Mouse (Mus musculus) olfactory bulb, adult 2 months (tissue): ENCODE data around the gene Apobec3. TPM values are rescaled to one million over a fixed set of nuclear protein-coding genes. Genes with fewer than 3 reads are reported as not detected.
"Not testable (repeated sequence)": the region's sequence is repeated elsewhere in the genome, so short reads cannot be mapped to it uniquely, and the experiment has no call there.

ENCODE experiments used
- H3K27ac ChIP-seq: fragments of 200-500 bp; 2 replicates; pipeline ENCODE4 v1.5.1; 2012; ENCODE audit warnings: low read depth, low read length; ENCODE audit not compliant: insufficient read depth
- H3K4me1 ChIP-seq: fragments of 200-500 bp; 2 replicates; pipeline ENCODE4 v1.6.1; 2012; ENCODE audit warnings: low read length; ENCODE audit not compliant: control insufficient read depth, insufficient read depth
- H3K4me3 ChIP-seq: fragments of 200-500 bp; 2 replicates; pipeline ENCODE4 v1.5.1; 2012; ENCODE audit warnings: mild to moderate bottlenecking, low read depth, low read length, moderate library complexity; ENCODE audit not compliant: insufficient read depth
- CTCF ChIP-seq: fragments of 200-500 bp; IDR thresholded peaks from 2 replicates; pipeline ENCODE4 v1.5.1; 2012; ENCODE audit warnings: low read depth, mild to moderate bottlenecking, low read length, moderate library complexity; ENCODE audit not compliant: insufficient read depth
- POLR2A ChIP-seq: fragments of 200-500 bp; IDR thresholded peaks from 2 replicates; pipeline ENCODE4 v1.6.1; 2012; ENCODE audit warnings: mild to moderate bottlenecking, low read depth, low read length, moderate library complexity; ENCODE audit not compliant: insufficient read depth
- WGBS: fragments of 180-500 bp; shearing (Covaris S2); methylation state at CpG from one replicate; pipeline ENCODE4 v1.1.7; 2018; 5-methylcytosine and 5-hydroxymethylcytosine counted together
- polyA plus RNA-seq: library from polyadenylated mRNA; stranded (reverse); fragments of >200 nt; gene quantifications from 2 replicates; pipeline ENCODE4 v1.2.4, GENCODE M21; 2012; ENCODE audit warnings: low replicate concordance; ENCODE audit not compliant: missing spikeins, insufficient read depth, insufficient read length

Gene Apobec3
- polyA plus RNA-seq, 1 experiment = not detected

GRCm38 (mm10) chr15:79892995-79893823, 1.8 kb downstream of the Apobec3 start:
- TF ChIP-seq CTCF (no peak), POLR2A (no peak)
- no peak overlapping the region for H3K27ac ChIP-seq
- WGBS = 82% methylated on average over 15 of the region's 15 CpGs
- peaks cover 9% of the 10 kb centered on the region; the same call in 1 of the 2 replicates for H3K4me1 ChIP-seq
- H3K4me3 ChIP-seq = no peak overlapping the region

GRCm38 (mm10) chr15:79893824-79894123, 2.3 kb downstream of the Apobec3 start:
- Histone ChIP-seq H3K4me1 (peaks cover 9% of the 10 kb centered on the region; the same call in 1 of the 2 replicates), H3K27ac (no peak overlapping the region), H3K4me3 (no peak overlapping the region)
- no peak for TF ChIP-seq POLR2A
- no peak for TF ChIP-seq CTCF
- 89% methylated on average over 3 of the region's 3 CpGs for WGBS

GRCm38 (mm10) chr15:79894343-79894742, 2.9 kb downstream of the Apobec3 start:
- H3K4me1 ChIP-seq = peaks cover 9% of the 10 kb centered on the region; the same call in 1 of the 2 replicates
- 80% methylated on average over 4 of the region's 4 CpGs for WGBS
- H3K27ac ChIP-seq = no peak overlapping the region
- no peak overlapping the region for H3K4me3 ChIP-seq
- no peak for TF ChIP-seq CTCF
- TF ChIP-seq POLR2A = no peak

GRCm38 (mm10) chr15:79895221-79896079, 4.0 kb downstream of the Apobec3 start:
- not testable (repeated sequence) for H3K27ac ChIP-seq
- 88% methylated on average over 11 of the region's 23 CpGs for WGBS

GRCm38 (mm10) chr15:79896080-79896725, 4.7 kb downstream of the Apobec3 start:
- Histone ChIP-seq H3K4me3 (no peak overlapping the region), H3K27ac (no peak overlapping the region), H3K4me1 (peaks cover 9% of the 10 kb centered on the region; the same call in 1 of the 2 replicates)
- TF ChIP-seq CTCF = no peak
- no peak for TF ChIP-seq POLR2A
- WGBS = 88% methylated on average over 9 of the region's 9 CpGs

More at GRCm38 (mm10) chr15:79895221-79896079, 4.0 kb downstream of the Apobec3 start:
- not testable (repeated sequence) for H3K4me1 ChIP-seq, H3K4me3 ChIP-seq

- Histone ChIP-seq H3K4me1 (no peaks in the 10 kb centered on the region), H3K27ac (no peak overlapping the region), H3K4me3 (no peak overlapping the region)
- TF ChIP-seq CTCF (no peak), POLR2A (no peak)
- 91% methylated on average over 5 of the region's 5 CpGs for WGBS
Observed at GRCm38 (mm10) chr15:79898988-79899387, 7.5 kb downstream of the Apobec3 start.

GRCm38 (mm10) chr15:79899828-79900510, 8.5 kb downstream of the Apobec3 start:
- WGBS = 82% methylated on average over 6 of the region's 6 CpGs
- TF ChIP-seq POLR2A (no peak), CTCF (no peak)
- Histone ChIP-seq H3K4me3 (no peak overlapping the region), H3K27ac (no peak overlapping the region), H3K4me1 (no peaks in the 10 kb centered on the region)

- WGBS = 76% methylated on average over 7 of the region's 7 CpGs
Observed at GRCm38 (mm10) chr15:79900751-79901150, 9.3 kb downstream of the Apobec3 start.

More at GRCm38 (mm10) chr15:79900751-79901150, 9.3 kb downstream of the Apobec3 start:
- Histone ChIP-seq H3K27ac (no peak overlapping the region), H3K4me3 (no peak overlapping the region), H3K4me1 (no peaks in the 10 kb centered on the region)
- no peak for TF ChIP-seq POLR2A
- TF ChIP-seq CTCF = no peak
